Mouse (Mus musculus) intestine, postnatal 0 days (tissue): ENCODE results near the gene Spic. TPM values are rescaled to one million over a fixed set of nuclear protein-coding genes. Genes with fewer than 3 reads are reported as not detected.

ENCODE experiments used
- ATAC-seq: fragments of 200-750 bp; cut with Nextera tagmentation; 2 replicates; pipeline ENCODE4 v1.8.0; 2017; ENCODE audit warnings: mild to moderate bottlenecking, moderate TSS enrichment, moderate library complexity
- H3K27ac ChIP-seq: fragments of 300-500 bp; sonication (generic); 2 replicates; pipeline ENCODE4 v1.5.1; 2014; ENCODE audit warnings: mild to moderate bottlenecking, low read depth, low read length, moderate library complexity
- H3K27me3 ChIP-seq: fragments of 300-500 bp; sonication (generic); replicated peaks from 2 replicates; pipeline ENCODE4 v1.6.1; 2014; ENCODE audit warnings: low read length, mixed read lengths; ENCODE audit not compliant: control insufficient read depth, insufficient read depth
- H3K36me3 ChIP-seq: fragments of 300-500 bp; sonication (generic); 2 replicates; pipeline ENCODE4 v1.6.1; 2014; ENCODE audit warnings: mild to moderate bottlenecking, moderate library complexity; ENCODE audit not compliant: control insufficient read depth, insufficient read depth
- H3K4me1 ChIP-seq: fragments of 300-500 bp; sonication (generic); replicated peaks from 2 replicates; pipeline ENCODE4 v1.6.1; 2014; ENCODE audit warnings: antibody characterized with exemption, low read length, mixed read lengths; ENCODE audit not compliant: control insufficient read depth, insufficient read depth
- H3K4me2 ChIP-seq: fragments of 300-500 bp; sonication (generic); replicated peaks from 2 replicates; pipeline ENCODE4 v1.6.1; 2014; ENCODE audit warnings: low read depth, mild to moderate bottlenecking, moderate library complexity
- H3K4me3 ChIP-seq: fragments of 300-500 bp; sonication (generic); 2 replicates; pipeline ENCODE4 v1.5.1; 2014; ENCODE audit warnings: low read depth, low read length
- H3K9ac ChIP-seq: fragments of 300-500 bp; sonication (generic); 2 replicates; pipeline ENCODE4 v1.6.1; 2014; ENCODE audit warnings: mild to moderate bottlenecking, low read depth, low read length
- H3K9me3 ChIP-seq: fragments of 300-500 bp; sonication (generic); 2 replicates; pipeline ENCODE4 v1.6.1; 2016; ENCODE audit warnings: mixed run types; ENCODE audit not compliant: control insufficient read depth
- CTCF ChIP-seq: sonication (generic); IDR thresholded peaks from 2 replicates; pipeline ENCODE4 v1.5.1; 2016; ENCODE audit warnings: low read depth, mild to moderate bottlenecking, control low read depth, antibody characterized with exemption, moderate library complexity
- WGBS: fragments of 180-500 bp; shearing (Covaris S2); extraction: QIAGEN DNeasy Blood & Tissue Kit; methylation state at CpG from one replicate; pipeline ENCODE4 v1.1.7; 2014; 5-methylcytosine and 5-hydroxymethylcytosine counted together
- polyA plus RNA-seq: library from polyadenylated mRNA; unstranded; fragments of >200 nt; fragmentation: Nextera tagmentation; extraction: Ambion mirVana; gene quantifications from 2 replicates; pipeline ENCODE4 v1.2.1, GENCODE M21; 2015

The Spic gene
- polyA plus RNA-seq, 1 experiment from 2014 or later, result 0.20 TPM

DNA sequence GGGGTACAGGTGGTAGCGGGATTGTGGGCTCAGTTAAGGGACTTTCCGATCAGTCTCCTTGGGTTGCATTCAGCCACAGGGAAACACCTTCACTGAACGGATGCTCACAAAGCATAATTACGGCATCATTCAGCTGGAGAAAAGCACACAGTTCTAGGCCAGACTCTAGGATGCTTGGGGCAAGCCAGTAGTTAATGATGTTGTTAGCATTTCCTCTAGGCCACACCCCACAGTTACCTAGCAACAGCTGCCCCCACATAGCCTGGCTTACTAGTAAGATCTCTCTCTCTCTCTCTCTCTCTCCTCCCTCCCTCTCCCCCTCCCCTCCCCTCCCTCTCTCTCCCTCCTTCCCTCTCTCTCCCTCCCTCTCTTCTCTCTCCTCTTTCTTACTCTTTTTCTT lies 57.8 kb downstream of the Spic start:
- Histone ChIP-seq H3K4me1 (no peaks in the 10 kb centered on the region), H3K27ac (no peak overlapping the region), H3K9me3 (no peaks in the 10 kb centered on the region), H3K9ac (no peak overlapping the region), H3K4me3 (no peak overlapping the region), H3K27me3 (no peaks in the 10 kb centered on the region), H3K36me3 (no peaks in the 10 kb centered on the region), H3K4me2 (no peak overlapping the region)
- WGBS, result 73% methylated on average over 4 of the region's 4 CpGs
- ATAC-seq, result no peak
- TF ChIP-seq CTCF, result no peak

DNA sequence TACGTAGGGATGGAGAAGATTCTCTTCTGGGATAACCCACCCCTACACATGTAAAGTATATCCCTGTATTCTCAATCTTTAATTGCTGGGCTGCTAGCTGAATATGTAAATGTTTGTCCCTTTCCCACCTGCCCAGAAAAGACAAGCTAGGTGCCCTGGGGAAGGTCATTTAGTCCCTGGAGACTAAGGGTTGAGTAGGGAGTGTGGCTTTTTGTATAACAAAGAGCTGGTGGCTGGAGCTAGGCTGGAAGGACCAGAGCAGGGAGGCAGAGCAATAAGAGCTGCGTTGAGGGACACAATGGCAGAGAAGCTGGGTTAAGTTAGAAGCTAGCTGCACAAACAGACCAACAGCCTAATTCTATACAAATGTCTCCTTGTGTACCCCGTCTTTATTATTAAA lies 58.6 kb downstream of the Spic start:
- no peaks in the 10 kb centered on the region for H3K27me3 ChIP-seq
- 80% methylated on average over 3 of the region's 3 CpGs for WGBS
- no peak for TF ChIP-seq CTCF
- H3K9me3 ChIP-seq, result no peaks in the 10 kb centered on the region
- no peak overlapping the region for H3K4me3 ChIP-seq
- no peaks in the 10 kb centered on the region for H3K36me3 ChIP-seq
- no peak overlapping the region for H3K27ac ChIP-seq
- no peak overlapping the region for H3K4me2 ChIP-seq
- H3K9ac ChIP-seq, result no peak overlapping the region
- no peak for ATAC-seq
- H3K4me1 ChIP-seq, result no peaks in the 10 kb centered on the region

Other genes with a start within 250 kb of the Spic start
- 31.6 and 50.4 TPM in 2 replicates for gene Sycp3, start 225.4 kb downstream of the Spic start, polyA plus RNA-seq
- gene Chpt1, start 180.9 kb downstream of the Spic start, polyA plus RNA-seq, result 631 and 770 TPM in 2 replicates
- gene Mybpc1, start 79.9 kb downstream of the Spic start, polyA plus RNA-seq, result 2.2 and 3.5 TPM in 2 replicates
- gene Arl1, start 45.8 kb upstream of the Spic start, polyA plus RNA-seq, result 153 and 163 TPM in 2 replicates
- 4.6 and 5.1 TPM in 2 replicates for gene Utp20, start 141.8 kb upstream of the Spic start, polyA plus RNA-seq
- 3.3 and 4.9 TPM in 2 replicates for gene Slc5a8, start 201.0 kb upstream of the Spic start, polyA plus RNA-seq